Mouse (Mus musculus) cerebellum, postnatal 4 days (tissue): ENCODE measurements around the gene Arpc2.
"Not testable (repeated sequence)": the region's sequence is repeated elsewhere in the genome, so short reads cannot be mapped to it uniquely, and the experiment has no call there.

Experiments used
- DNase-seq, 2 experiments: peaks; one replicate each; pipeline ENCODE4 v3.0.0; 2022; ENCODE audit warnings: low spot score in 2 of 2, mixed read lengths in 1 of 2

Gene Arpc2

GRCm38 (mm10) chr1:74283686-74284463 lies 48.0 kb downstream of the Arpc2 start:
- DNase-seq: peak in 1 of 2 experiments; percentile 49

GRCm38 (mm10) chr1:74284543-74285160 lies 48.8 kb downstream of the Arpc2 start, which contains the start of the genes Aamp and Pnkd:
TSS of gene Aamp (minus strand) at chr1:74284738.
TSS of gene Pnkd (plus strand) at chr1:74284930.
- peak; percentile 89 to 98 for DNase-seq

GRCm38 (mm10) chr1:74285212-74286010 lies 49.5 kb downstream of the Arpc2 start:
- peak in 1 of 2 experiments; percentile 29 for DNase-seq

GRCm38 (mm10) chr1:74286869-74287607 lies 51.2 kb downstream of the Arpc2 start:
- not testable (repeated sequence) for DNase-seq

GRCm38 (mm10) chr1:74288327-74288726 lies 52.4 kb downstream of the Arpc2 start:
- DNase-seq: no peak

- no peak for DNase-seq
Observed at GRCm38 (mm10) chr1:74289248-74289647, 53.4 kb downstream of the Arpc2 start.

GRCm38 (mm10) chr1:74289740-74290139 lies 53.9 kb downstream of the Arpc2 start:
- DNase-seq: no peak

- DNase-seq: no peak
Observed at GRCm38 (mm10) chr1:74290141-74290540, 54.3 kb downstream of the Arpc2 start.

GRCm38 (mm10) chr1:74292331-74293020 lies 56.6 kb downstream of the Arpc2 start:
- no peak for DNase-seq

GRCm38 (mm10) chr1:74293306-74293960 lies 57.5 kb downstream of the Arpc2 start:
- DNase-seq: no peak

GRCm38 (mm10) chr1:74294090-74294643 lies 58.3 kb downstream of the Arpc2 start:
- no peak for DNase-seq

- DNase-seq: no peak
Observed at GRCm38 (mm10) chr1:74294733-74295455, 59.0 kb downstream of the Arpc2 start.

- peak; percentile 75 to 83 for DNase-seq
Observed at GRCm38 (mm10) chr1:74295456-74296171, 59.7 kb downstream of the Arpc2 start.

GRCm38 (mm10) chr1:74296477-74296876 lies 60.6 kb downstream of the Arpc2 start:
- DNase-seq: no peak

GRCm38 (mm10) chr1:74297269-74297668 lies 61.4 kb downstream of the Arpc2 start:
- DNase-seq: no peak

- no peak for DNase-seq
Observed at GRCm38 (mm10) chr1:74298157-74298750, 62.4 kb downstream of the Arpc2 start.

- DNase-seq: no peak
Observed at GRCm38 (mm10) chr1:74298996-74299395, 63.1 kb downstream of the Arpc2 start.
